Mouse (Mus musculus): ENCODE results near the gene Tubd1.

Gene Tubd1

GRCm38 (mm10) chr11:86540476-86540845 is 4.3 kb upstream of the Tubd1 start:
- POLR2A ChIA-PET = interaction anchor here in 3 of 4 experiments (0.6 to 2.0 kb wide), 10 partner anchors 12 to 242 kb away, joined by 3 to 5 read pairs (median 3); no protein-coding TSS in a partner anchor
- CTCF ChIA-PET = interaction anchor here in 2 of 4 experiments (0.5 to 0.7 kb wide), 3 partner anchors 13 to 798 kb away, joined by 4 to 6 read pairs (median 5); no protein-coding TSS in a partner anchor

GRCm38 (mm10) chr11:86542851-86543250 is 1.9 kb upstream of the Tubd1 start:
- CTCF ChIA-PET = no interaction called here
- POLR2A ChIA-PET = interaction anchor here in 1 of 4 experiments (2.9 kb wide), 1 partner anchor 9 kb away, joined by 19 read pairs; no protein-coding TSS in a partner anchor

DNA sequence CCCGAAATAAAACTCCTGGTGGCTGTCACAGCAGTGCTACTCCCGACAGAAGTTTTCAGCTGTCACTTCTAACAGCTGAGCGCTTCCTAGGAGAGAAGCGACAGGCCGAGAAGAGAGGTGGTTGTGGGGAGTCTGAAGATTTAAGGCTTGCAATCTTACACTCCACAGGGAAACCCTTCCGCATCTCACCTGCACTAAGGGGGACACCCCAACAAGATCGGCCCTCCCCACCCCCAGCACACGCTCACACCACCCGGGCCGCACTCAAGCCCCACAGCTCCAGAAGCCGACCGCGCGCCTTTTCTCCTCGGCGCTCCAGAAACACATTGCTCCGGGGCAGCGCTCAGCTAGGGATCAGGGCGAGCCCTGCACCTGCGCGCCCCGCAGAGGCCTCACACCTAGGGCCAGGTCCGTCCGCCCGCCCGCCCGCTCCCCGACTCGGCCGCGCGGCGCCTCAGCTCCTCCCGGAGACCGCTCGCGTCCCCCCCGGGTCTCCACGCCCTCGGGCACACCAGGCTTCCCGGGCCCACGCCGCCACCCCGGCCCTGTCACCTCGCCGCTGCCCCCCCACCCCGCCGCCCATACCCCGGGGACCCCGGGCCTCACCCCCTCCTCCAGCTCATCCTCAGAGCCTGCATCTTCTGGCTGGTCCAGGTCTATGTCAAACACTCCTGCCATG is 692 bp upstream of the Tubd1 start:
- POLR2A ChIA-PET = interaction anchor here (0.5 to 3.3 kb wide), 120 partner anchors 9 to 1697 kb away, joined by 3 to 41 read pairs (median 5); partner anchors contain the start of genes Cltc (in 3 of the 4), Ptrh2 (in 3 of the 4), Vmp1 (in 3 of the 4) and Ints2 (in 2 of the 4)
- CTCF ChIA-PET = interaction anchor here (0.6 to 1.8 kb wide), 13 partner anchors 11 to 466 kb away, joined by 3 to 15 read pairs (median 5); no protein-coding TSS in a partner anchor

GRCm38 (mm10) chr11:86545556-86545955 is 765 bp downstream of the Tubd1 start:
- POLR2A ChIA-PET = interaction anchor here (0.6 to 3.3 kb wide), 60 partner anchors 8 to 1193 kb away, joined by 3 to 41 read pairs (median 6); partner anchors contain the start of genes Cltc (in 3 of the 4), Rnft1 (in 2 of the 4), Bcas3 (in 1 of the 4) and Brip1 (in 1 of the 4)
- CTCF ChIA-PET = interaction anchor here in 3 of 4 experiments (1.1 to 1.8 kb wide), 5 partner anchors 12 to 465 kb away, joined by 3 to 14 read pairs (median 6); no protein-coding TSS in a partner anchor

- POLR2A ChIA-PET = no interaction called here
- CTCF ChIA-PET = no interaction called here
Measured at GRCm38 (mm10) chr11:86547412-86547811, 2.6 kb downstream of the Tubd1 start.

- ChIA-PET CTCF (no interaction called here), POLR2A (interaction anchor here in 3 of 4 experiments (0.8 to 2.0 kb wide), 11 partner anchors 8 to 128 kb away, joined by 3 to 17 read pairs (median 3); partner anchors contain the start of genes Rps6kb1 (in 3 of the 3) and Tubd1 (in 3 of the 3))
Measured at GRCm38 (mm10) chr11:86553525-86553924, 8.7 kb downstream of the Tubd1 start.

- POLR2A ChIA-PET = interaction anchor here in 1 of 4 experiments (1.2 kb wide), 1 partner anchor 14 kb away, joined by 3 read pairs; the partner anchor contains the start of gene Rps6kb1
- CTCF ChIA-PET = no interaction called here
Measured at GRCm38 (mm10) chr11:86558258-86558657, 13.5 kb downstream of the Tubd1 start.

GRCm38 (mm10) chr11:86568425-86568824 is 23.6 kb downstream of the Tubd1 start:
- CTCF ChIA-PET = interaction anchor here in 3 of 4 experiments (0.6 to 3.8 kb wide), 5 partner anchors 11 to 85 kb away, joined by 3 to 20 read pairs (median 3); no protein-coding TSS in a partner anchor
- POLR2A ChIA-PET = interaction anchor here (0.5 to 2.9 kb wide), 9 partner anchors 8 to 85 kb away, joined by 3 to 13 read pairs (median 5); partner anchors contain the start of genes Rps6kb1 (in 1 of the 4) and Tubd1 (in 1 of the 4)

GRCm38 (mm10) chr11:86570261-86570746 is 25.5 kb downstream of the Tubd1 start:
- ChIA-PET CTCF (interaction anchor here in 3 of 4 experiments (0.6 to 3.8 kb wide), 4 partner anchors 18 to 83 kb away, joined by 3 to 20 read pairs (median 10); no protein-coding TSS in a partner anchor), POLR2A (interaction anchor here in 3 of 4 experiments (0.7 to 2.9 kb wide), 14 partner anchors 8 to 82 kb away, joined by 3 to 13 read pairs (median 5); partner anchors contain the start of genes Rps6kb1 (in 2 of the 3) and Tubd1 (in 2 of the 3))

DNA sequence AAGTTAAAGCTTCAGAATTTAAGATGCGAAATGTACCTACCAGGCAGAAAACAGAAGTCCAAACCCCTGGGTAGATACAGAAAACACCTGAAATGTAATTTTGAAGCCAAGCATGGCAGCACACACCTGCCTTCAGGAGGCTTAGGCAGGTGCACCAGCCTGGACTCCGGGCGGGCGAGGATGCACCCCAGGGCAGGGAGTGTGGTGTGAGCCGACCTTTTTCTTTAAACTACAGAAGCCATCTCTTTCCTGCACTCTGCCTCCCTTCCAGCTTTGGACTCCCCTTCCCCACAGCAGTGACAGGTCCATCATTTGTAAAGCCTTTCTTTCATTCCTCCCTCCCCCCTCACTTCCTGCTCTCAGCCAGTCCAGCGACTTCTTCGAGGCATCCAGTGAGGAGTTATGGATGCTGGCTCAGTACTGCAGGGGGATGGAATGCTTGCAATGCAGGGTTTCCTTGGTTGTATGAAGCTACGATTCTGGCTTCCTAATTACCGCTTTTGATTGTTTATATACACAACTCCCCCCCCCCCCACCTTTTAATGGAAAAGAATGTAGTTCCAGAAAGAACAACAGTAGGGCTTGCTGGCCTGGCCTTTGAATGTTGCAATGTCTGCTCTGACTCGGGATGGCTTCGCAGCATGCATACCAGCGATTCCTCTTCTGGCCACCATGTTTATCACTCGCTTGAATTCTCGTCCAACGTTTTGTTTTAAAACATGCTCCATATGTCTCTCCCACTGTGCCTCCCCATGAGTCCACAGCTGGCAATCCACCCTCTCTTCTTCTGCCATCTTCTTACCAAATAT is 26.5 kb downstream of the Tubd1 start:
- ChIA-PET CTCF (interaction anchor here in 3 of 4 experiments (0.6 to 3.8 kb wide), 6 partner anchors 46 to 117 kb away, joined by 3 to 20 read pairs (median 4); no protein-coding TSS in a partner anchor), POLR2A (interaction anchor here (0.5 to 3.0 kb wide), 20 partner anchors 9 to 872 kb away, joined by 3 to 13 read pairs (median 4); partner anchors contain the start of genes Tubd1 (in 4 of the 4) and Rps6kb1 (in 3 of the 4))

DNA sequence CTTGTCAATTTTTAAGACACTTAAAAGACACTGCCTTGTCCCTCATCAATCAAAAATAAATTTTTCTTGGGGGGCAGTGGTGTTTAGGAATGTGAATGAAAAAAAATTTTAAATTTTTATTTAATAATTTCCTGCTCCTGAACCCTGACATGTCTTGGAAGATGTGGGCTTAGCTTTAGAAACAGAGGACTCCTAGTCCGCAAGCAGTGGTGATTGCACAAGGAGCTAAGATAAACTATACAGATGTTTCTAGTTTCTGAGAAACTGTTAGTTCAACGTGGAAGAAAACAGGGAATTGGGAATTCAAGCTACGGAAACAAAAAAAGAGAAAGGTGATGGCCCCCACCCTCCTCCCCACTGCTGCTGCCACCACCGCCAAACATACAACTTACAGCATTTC is 27.1 kb downstream of the Tubd1 start:
- CTCF ChIA-PET = interaction anchor here in 3 of 4 experiments (0.8 to 3.8 kb wide), 3 partner anchors 27 to 82 kb away, joined by 4 to 20 read pairs (median 6); no protein-coding TSS in a partner anchor

GRCm38 (mm10) chr11:86572623-86573022 is 27.8 kb downstream of the Tubd1 start:
- ChIA-PET CTCF (interaction anchor here in 2 of 4 experiments (0.8 to 1.2 kb wide), 2 partner anchors 27 to 81 kb away, joined by 3 to 4 read pairs; no protein-coding TSS in a partner anchor), POLR2A (interaction anchor here (1.1 to 11.0 kb wide), 7 partner anchors 17 to 185 kb away, joined by 3 to 112 read pairs (median 8); partner anchors contain the start of genes Tubd1 (in 4 of the 4) and Rps6kb1 (in 3 of the 4))

More for the DNA sequence above, 27.1 kb downstream of the Tubd1 start:
- POLR2A ChIA-PET = interaction anchor here (0.5 to 3.0 kb wide), 8 partner anchors 10 to 621 kb away, joined by 3 to 12 read pairs (median 5); partner anchors contain the start of genes Tubd1 (in 4 of the 4) and Rps6kb1 (in 3 of the 4)

DNA sequence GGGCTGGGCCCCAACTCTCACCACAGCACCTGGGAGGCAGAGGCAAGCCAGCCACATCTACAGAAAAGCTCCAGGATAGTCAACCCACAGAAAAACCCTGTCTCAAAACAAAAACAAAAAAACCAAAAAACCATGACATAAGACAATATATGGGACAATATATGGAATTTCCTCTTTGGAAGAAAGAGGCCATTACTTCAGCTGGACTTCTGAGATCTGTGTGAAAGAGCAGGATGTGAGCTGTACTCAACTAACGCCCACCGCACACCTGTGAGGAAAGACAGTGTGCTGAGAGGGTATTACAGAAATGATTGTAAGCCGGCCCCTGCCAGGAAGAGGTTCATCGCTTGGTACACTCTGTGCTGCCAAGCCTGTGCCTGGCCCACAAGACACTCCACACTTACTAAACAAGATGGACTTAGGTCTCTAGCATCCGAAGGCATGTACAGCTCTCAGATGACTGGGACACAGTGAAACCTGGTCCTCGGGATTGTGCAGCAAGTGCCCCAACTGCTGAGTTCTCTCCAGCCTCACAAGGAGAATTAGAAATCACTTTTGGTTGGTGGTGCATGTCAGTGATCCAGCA is 28.9 kb downstream of the Tubd1 start:
- ChIA-PET CTCF (interaction anchor here in 2 of 4 experiments (1.2 to 4.1 kb wide), 2 partner anchors 80 kb away, joined by 3 to 13 read pairs; no protein-coding TSS in a partner anchor), POLR2A (interaction anchor here in 3 of 4 experiments (0.5 to 11.0 kb wide), 8 partner anchors 11 to 852 kb away, joined by 3 to 112 read pairs (median 6); partner anchors contain the start of genes Rps6kb1 (in 2 of the 3) and Tubd1 (in 2 of the 3))

- ChIA-PET CTCF (interaction anchor here in 2 of 4 experiments (1.2 to 4.1 kb wide), 3 partner anchors 12 to 79 kb away, joined by 3 to 13 read pairs (median 3); no protein-coding TSS in a partner anchor), POLR2A (interaction anchor here in 3 of 4 experiments (0.7 to 11.0 kb wide), 11 partner anchors 9 to 852 kb away, joined by 3 to 112 read pairs (median 4); partner anchors contain the start of genes Cltc (in 1 of the 3), Rps6kb1 (in 1 of the 3) and Tubd1 (in 1 of the 3))
Measured at GRCm38 (mm10) chr11:86574408-86574807, 29.6 kb downstream of the Tubd1 start.

- ChIA-PET POLR2A (interaction anchor here in 3 of 4 experiments (0.6 to 11.0 kb wide), 22 partner anchors 8 to 261 kb away, joined by 3 to 112 read pairs (median 4); partner anchors contain the start of genes Rps6kb1 (in 2 of the 3), Tubd1 (in 2 of the 3) and Cltc (in 1 of the 3)), CTCF (interaction anchor here (0.6 to 4.1 kb wide), 8 partner anchors 11 to 218 kb away, joined by 3 to 13 read pairs (median 3); partner anchors contain the start of gene Rps6kb1 (in 1 of the 4))
Measured at GRCm38 (mm10) chr11:86575632-86576378, 31.0 kb downstream of the Tubd1 start.

DNA sequence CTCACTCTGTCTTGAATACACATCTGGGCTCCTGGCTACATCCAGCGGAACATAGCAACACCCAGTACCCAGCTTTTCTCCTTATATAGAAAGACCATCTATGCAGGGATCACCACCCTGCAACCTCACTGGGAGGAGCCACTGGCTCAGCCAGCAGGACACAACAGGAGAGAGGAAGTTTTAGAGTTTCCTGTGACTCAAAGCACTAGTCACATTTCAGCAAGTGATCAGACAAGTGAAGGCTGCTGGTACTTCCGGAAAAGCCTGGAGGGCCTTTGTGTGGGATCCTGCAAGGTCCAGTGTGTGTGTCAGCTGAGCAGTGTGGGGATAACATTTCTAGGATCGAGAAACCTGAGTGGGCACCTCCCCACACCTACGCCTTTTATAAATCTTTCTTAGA is 32.4 kb downstream of the Tubd1 start:
- POLR2A ChIA-PET = interaction anchor here in 2 of 4 experiments (2.4 to 11.0 kb wide), 6 partner anchors 8 to 33 kb away, joined by 8 to 112 read pairs (median 28); partner anchors contain the start of genes Rps6kb1 (in 2 of the 2) and Tubd1 (in 2 of the 2)
- CTCF ChIA-PET = interaction anchor here in 2 of 4 experiments (0.6 to 4.1 kb wide), 3 partner anchors 33 to 76 kb away, joined by 5 to 13 read pairs (median 5); partner anchors contain the start of genes Rps6kb1 (in 1 of the 2) and Tubd1 (in 1 of the 2)

Measured in embryonic stem cell, embryonic (primary cell).